Comparison of ENCODE assay signal across 28 mouse cellular contexts in genomic region chr3:56471823-56472222, GRCm38 (mm10).
DNase-seq lines count a peak whose midpoint lies in the region; ATAC-seq lines count a peak whose summit lies in the region.
"Had no signal": no experiment of that assay in that cellular context is flagged by ENCODE, and none has a peak within 500 bp of the region (broad histone marks: within the 10 kb centered on the region; RNA-seq: fewer than 3 reads in every experiment).

No protein-coding gene starts in this region.

- no peaks in the 10 kb centered on the region for H3K36me3 ChIP-seq in hindbrain, embryonic 14.5 days (replicated peaks; ENCODE audit: control insufficient read depth, insufficient read depth)
- H3K36me3 ChIP-seq in hindbrain, embryonic 10.5 days, result no peaks in the 10 kb centered on the region
- H3K36me3 ChIP-seq in midbrain, embryonic 13.5 days, result no peaks in the 10 kb centered on the region
- no peaks in the 10 kb centered on the region for H3K36me3 ChIP-seq in midbrain, embryonic 16.5 days (ENCODE audit: control insufficient read depth, insufficient read depth, low read length)
- H3K36me3 ChIP-seq in neural tube, embryonic 13.5 days, result no peaks in the 10 kb centered on the region
- H3K36me3 ChIP-seq: embryonic facial prominence, embryonic 13.5 days; heart, embryonic 13.5 days had no signal

- H3K4me1 ChIP-seq in hindbrain, embryonic 14.5 days (replicated peaks; ENCODE audit: control insufficient read depth, insufficient read depth, low read length), result peaks cover 28% of the 10 kb centered on the region
- H3K4me1 ChIP-seq in hindbrain, embryonic 10.5 days (replicated peaks), result peaks cover 20% of the 10 kb centered on the region
- peaks cover 36% of the 10 kb centered on the region for H3K4me1 ChIP-seq in midbrain, embryonic 13.5 days (replicated peaks)
- H3K4me1 ChIP-seq in midbrain, embryonic 16.5 days (ENCODE audit: control insufficient read depth, insufficient read depth, low read length), result peaks cover 16% of the 10 kb centered on the region
- peaks cover 37% of the 10 kb centered on the region for H3K4me1 ChIP-seq in neural tube, embryonic 13.5 days (replicated peaks)

- no peak overlapping the region for H3K4me2 ChIP-seq in hindbrain, embryonic 14.5 days (replicated peaks)
- H3K4me2 ChIP-seq in midbrain, embryonic 13.5 days (replicated peaks), result no peak overlapping the region; the same call in 1 of the 2 replicates
- H3K4me2 ChIP-seq in midbrain, embryonic 16.5 days (ENCODE audit: low read length), result no peak overlapping the region
- no peak overlapping the region for H3K4me2 ChIP-seq in neural tube, embryonic 13.5 days
- H3K4me2 ChIP-seq: embryonic facial prominence, embryonic 13.5 days; heart, embryonic 13.5 days had no signal

- H3K9ac ChIP-seq in hindbrain, embryonic 14.5 days, result no peak overlapping the region
- H3K9ac ChIP-seq in midbrain, embryonic 13.5 days (replicated peaks), result no peak overlapping the region
- H3K9ac ChIP-seq in midbrain, embryonic 16.5 days (ENCODE audit: low read depth, low read length), result no peak overlapping the region
- no peak overlapping the region for H3K9ac ChIP-seq in neural tube, embryonic 13.5 days
- H3K9ac ChIP-seq: embryonic facial prominence, embryonic 13.5 days; heart, embryonic 13.5 days; liver, embryonic 14.5 days had no signal

- no peak for ATAC-seq in hindbrain, embryonic 14.5 days (ENCODE audit: low FRiP score)
- ATAC-seq in midbrain, embryonic 13.5 days, result peak; percentile 38; the same call in 1 of the 2 replicates
- ATAC-seq in midbrain, embryonic 16.5 days, result no peak
- ATAC-seq in neural tube, embryonic 13.5 days (ENCODE audit: low read depth), result peak; percentile 37
- ATAC-seq: activated CD4-positive, CD25-positive, alpha-beta regulatory T cell, adult 4 months; intestine, embryonic 16.5 days had no signal

- DNase-seq in embryo, embryonic 11 days, result peak; percentile 11
- no peak for DNase-seq in embryo, embryonic 9.5 days (ENCODE audit: extremely low spot score)
- no peak for DNase-seq in hindbrain, embryonic 14.5 days (ENCODE audit: low spot score)
- DNase-seq in hindbrain, embryonic 10.5 days (ENCODE audit: low spot score), result no peak
- no peak for DNase-seq in adipocyte (ENCODE audit: low spot score)
- DNase-seq: adrenal gland, adult 8-10 months; cerebellum, adult 11 months; cerebellum, adult 9-10 months; cerebellum, postnatal 36 days; gastrocnemius, postnatal 10 days; heart, postnatal 10 days; kidney, adult 8-10 months; kidney, postnatal 10 days; layer of hippocampus, adult 9-11 months; liver; lung, adult 2 months; lung, postnatal 10 days; thymus, adult 2 months had no signal

- 39% methylated on average over 5 of the region's 5 CpGs for WGBS in hindbrain, embryonic 14.5 days
- WGBS in hindbrain, embryonic 10.5 days, result 70% methylated on average over 5 of the region's 5 CpGs
- WGBS in midbrain, embryonic 13.5 days, result 17% methylated on average over 5 of the region's 5 CpGs
- WGBS in midbrain, embryonic 16.5 days, result 20% methylated on average over 5 of the region's 5 CpGs
- 24% methylated on average over 5 of the region's 5 CpGs for WGBS in neural tube, embryonic 13.5 days

- H3K4me3 ChIP-seq in hindbrain, embryonic 14.5 days (replicated peaks; ENCODE audit: low read length), result no peak overlapping the region
- H3K4me3 ChIP-seq in hindbrain, embryonic 10.5 days, result no peak overlapping the region
- no peak overlapping the region for H3K4me3 ChIP-seq in midbrain, embryonic 13.5 days (replicated peaks)
- H3K4me3 ChIP-seq in midbrain, embryonic 16.5 days (ENCODE audit: low read depth, low read length), result no peak overlapping the region
- no peak overlapping the region for H3K4me3 ChIP-seq in neural tube, embryonic 13.5 days
- H3K4me3 ChIP-seq: embryonic facial prominence, embryonic 13.5 days; heart, embryonic 13.5 days had no signal

- no peaks in the 10 kb centered on the region for H3K27me3 ChIP-seq in hindbrain, embryonic 14.5 days (ENCODE audit: control insufficient read depth, insufficient read depth, low read length)
- H3K27me3 ChIP-seq in hindbrain, embryonic 10.5 days (ENCODE audit: insufficient read depth, poor library complexity, severe bottlenecking), result no peaks in the 10 kb centered on the region
- no peaks in the 10 kb centered on the region for H3K27me3 ChIP-seq in midbrain, embryonic 13.5 days
- H3K27me3 ChIP-seq in midbrain, embryonic 16.5 days (ENCODE audit: control insufficient read depth, insufficient read depth, low read depth, low read length), result no peaks in the 10 kb centered on the region
- H3K27me3 ChIP-seq in neural tube, embryonic 13.5 days, result no peaks in the 10 kb centered on the region
- H3K27me3 ChIP-seq: CH12.LX; embryonic facial prominence, embryonic 13.5 days; heart, embryonic 13.5 days had no signal

- peak overlapping the region; percentile 11; the same call in 1 of the 2 replicates for H3K27ac ChIP-seq in hindbrain, embryonic 14.5 days
- no peak overlapping the region for H3K27ac ChIP-seq in hindbrain, embryonic 10.5 days
- H3K27ac ChIP-seq in midbrain, embryonic 13.5 days, result peak overlapping the region; percentile 68
- H3K27ac ChIP-seq in midbrain, embryonic 16.5 days (ENCODE audit: low read length), result no peak overlapping the region
- H3K27ac ChIP-seq in neural tube, embryonic 13.5 days (replicated peaks), result no peak overlapping the region
- H3K27ac ChIP-seq: embryonic facial prominence, embryonic 13.5 days; heart, embryonic 13.5 days; liver, embryonic 14.5 days; macrophage had no signal

- H3K9me3 ChIP-seq in hindbrain, embryonic 14.5 days (ENCODE audit: control insufficient read depth, low read length), result no peaks in the 10 kb centered on the region
- no peaks in the 10 kb centered on the region for H3K9me3 ChIP-seq in hindbrain, embryonic 10.5 days
- H3K9me3 ChIP-seq in midbrain, embryonic 13.5 days, result no peaks in the 10 kb centered on the region
- H3K9me3 ChIP-seq in midbrain, embryonic 16.5 days (replicated peaks; ENCODE audit: control insufficient read depth, low read length, poor library complexity, severe bottlenecking), result no peaks in the 10 kb centered on the region
- H3K9me3 ChIP-seq in neural tube, embryonic 13.5 days, result no peaks in the 10 kb centered on the region
- H3K9me3 ChIP-seq: embryonic facial prominence, embryonic 13.5 days; heart, embryonic 13.5 days had no signal

Comparison
In these comparisons a context has a peak if more than half of its experiments do, and no peak if none do; other contexts are left out.
1. ATAC-seq: peak in midbrain, embryonic 13.5 days (single experiment) and neural tube, embryonic 13.5 days (single experiment); none in hindbrain, embryonic 14.5 days (single experiment) and midbrain, embryonic 16.5 days (single experiment).
2. H3K27ac ChIP-seq: peak in hindbrain, embryonic 14.5 days (single experiment) and midbrain, embryonic 13.5 days (single experiment); none in hindbrain, embryonic 10.5 days (single experiment), midbrain, embryonic 16.5 days (single experiment) and neural tube, embryonic 13.5 days (single experiment).